Mouse (Mus musculus) cerebellum, postnatal 25 days (tissue): ENCODE measurements at regions not wholly inside any gene's neighbourhood (a gene's known extent, or its start where the extent isn't known, plus 50 kb on each side); places are given as distances from the start of the nearest gene placed in this dataset.

ENCODE experiments used
- DNase-seq, 2 experiments: peaks; one replicate each; pipeline ENCODE4 v3.0.0; 2021; ENCODE audit warnings: mixed read lengths in 2 of 2

- DNase-seq, result no peak
Measured at GRCm38 (mm10) chr2:74977828-74978227, 152.2 kb downstream of the Mtx2 start.

GRCm38 (mm10) chr2:74981856-74982255 lies 156.3 kb downstream of the Mtx2 start:
- DNase-seq, result no peak

GRCm38 (mm10) chr2:74993802-74994201 lies 168.2 kb downstream of the Mtx2 start:
- DNase-seq, result no peak

GRCm38 (mm10) chr2:74994998-74995397 lies 169.4 kb downstream of the Mtx2 start:
- no peak for DNase-seq

GRCm38 (mm10) chr2:74997736-74998135 lies 172.1 kb downstream of the Mtx2 start:
- DNase-seq, result no peak

GRCm38 (mm10) chr2:75000368-75000796 lies 174.8 kb downstream of the Mtx2 start:
- DNase-seq, result no peak

- DNase-seq, result peak; percentile 7 to 13
Measured at GRCm38 (mm10) chr2:75002562-75002961, 177.0 kb downstream of the Mtx2 start.

GRCm38 (mm10) chr2:75008116-75008515 lies 182.5 kb downstream of the Mtx2 start:
- no peak for DNase-seq

- no peak for DNase-seq
Measured at GRCm38 (mm10) chr2:75010647-75011046, 185.0 kb downstream of the Mtx2 start.

- no peak for DNase-seq
Measured at GRCm38 (mm10) chr2:75012046-75012445, 186.4 kb downstream of the Mtx2 start.

GRCm38 (mm10) chr2:75014994-75015728 lies 189.6 kb downstream of the Mtx2 start:
- DNase-seq, result no peak

GRCm38 (mm10) chr2:75019459-75019858 lies 193.9 kb downstream of the Mtx2 start:
- no peak for DNase-seq

GRCm38 (mm10) chr2:75021639-75022038 lies 196.0 kb downstream of the Mtx2 start:
- DNase-seq, result no peak

GRCm38 (mm10) chr2:75028151-75028550 lies 202.5 kb downstream of the Mtx2 start:
- DNase-seq, result no peak

- DNase-seq, result no peak
Measured at GRCm38 (mm10) chr2:75029089-75029693, 203.6 kb downstream of the Mtx2 start.

GRCm38 (mm10) chr2:75034708-75035107 lies 209.1 kb downstream of the Mtx2 start:
- DNase-seq, result no peak

GRCm38 (mm10) chr2:75039066-75039465 lies 213.5 kb downstream of the Mtx2 start:
- DNase-seq, result no peak

- DNase-seq, result no peak
Measured at GRCm38 (mm10) chr2:75046892-75047291, 221.3 kb downstream of the Mtx2 start.

- DNase-seq, result no peak
Measured at GRCm38 (mm10) chr2:75048071-75048470, 222.5 kb downstream of the Mtx2 start.

- DNase-seq, result peak; percentile 17 to 30
Measured at GRCm38 (mm10) chr2:75054474-75055186, 229.0 kb downstream of the Mtx2 start.

- peak; percentile 18 to 68 for DNase-seq
Measured at GRCm38 (mm10) chr2:75055187-75055543, 229.6 kb downstream of the Mtx2 start.

- DNase-seq, result no peak
Measured at GRCm38 (mm10) chr2:75061009-75061408, 235.4 kb downstream of the Mtx2 start.

GRCm38 (mm10) chr2:75061456-75062188 lies 236.0 kb downstream of the Mtx2 start:
- DNase-seq, result peak; percentile 18 to 25
